Mouse (Mus musculus): ENCODE measurements around the gene Ctbp2. TPM values are rescaled to one million over a fixed set of nuclear protein-coding genes. Genes with fewer than 3 reads are reported as not detected.
A peak's percentile ranks its signal among the peaks of the same experiment; 100 is the strongest.

The Ctbp2 gene
- polyA plus RNA-seq, 1 experiment from 2014 or later, result 117 TPM

DNA sequence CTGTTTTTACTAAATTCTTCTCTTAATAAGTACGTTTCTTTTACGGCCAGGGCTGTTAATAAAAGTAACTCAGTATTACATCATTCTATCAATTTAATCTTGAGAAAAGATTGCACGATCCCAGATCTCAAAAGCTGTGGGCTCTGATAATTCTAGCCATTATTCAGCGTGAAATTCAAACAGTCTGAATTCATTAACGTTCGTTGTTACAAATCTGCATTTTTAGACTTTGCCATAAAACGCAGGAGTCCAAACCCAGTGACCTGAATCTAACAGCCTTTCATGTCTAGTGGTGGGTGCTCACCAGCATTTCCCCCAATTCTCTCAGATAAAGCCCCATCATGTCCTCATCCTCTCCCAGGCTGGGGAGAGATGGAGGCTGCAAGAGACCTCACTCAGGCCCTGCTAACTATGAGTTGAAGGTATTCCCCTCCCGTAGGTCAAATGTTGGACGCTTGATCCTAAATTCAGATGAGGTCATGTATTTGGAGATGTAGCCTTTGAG is 51.0 kb downstream of the Ctbp2 start:
- Histone ChIP-seq H3K4me1 (peaks cover 63% of the 10 kb centered on the region), H3K27ac (no peak overlapping the region), H3K9ac (no peak overlapping the region), H3K9me3 (replicated peaks) (no peaks in the 10 kb centered on the region), H3K4me2 (no peak overlapping the region), H3K36me3 (peaks cover 42% of the 10 kb centered on the region), H3K4me3 (replicated peaks) (no peak overlapping the region), H3K27me3 (no peaks in the 10 kb centered on the region)
- ATAC-seq (replicated peaks; ENCODE audit: low FRiP score), result no peak
- 76% methylated on average over 9 of the region's 9 CpGs for WGBS

DNA sequence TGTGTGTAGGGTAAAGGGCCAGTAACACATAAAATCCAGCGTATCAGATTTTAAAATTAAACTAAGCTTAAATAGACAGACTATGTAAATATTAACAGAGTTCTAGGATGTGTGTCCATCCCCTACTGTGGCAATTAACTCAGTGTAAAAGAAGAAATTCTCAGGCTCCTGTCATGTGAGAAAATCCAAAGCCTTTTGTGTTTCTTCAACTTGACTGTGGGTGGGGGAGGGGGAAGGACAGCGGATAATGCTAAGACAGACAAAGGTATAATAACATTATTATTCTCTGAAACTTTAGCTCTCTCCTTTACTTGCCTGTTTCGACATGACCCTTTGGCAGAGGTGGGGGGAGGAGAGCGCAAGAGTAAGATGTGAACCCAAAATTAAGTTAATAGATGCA is 51.6 kb downstream of the Ctbp2 start:
- Histone ChIP-seq H3K27me3 (no peaks in the 10 kb centered on the region), H3K4me3 (replicated peaks) (no peak overlapping the region), H3K9me3 (replicated peaks) (no peaks in the 10 kb centered on the region), H3K4me1 (peaks cover 69% of the 10 kb centered on the region), H3K27ac (peak overlapping the region; percentile 63), H3K36me3 (peaks cover 40% of the 10 kb centered on the region), H3K9ac (no peak overlapping the region), H3K4me2 (no peak overlapping the region)
- ATAC-seq (replicated peaks; ENCODE audit: low FRiP score), result no peak
- WGBS, result 77% methylated on average over 4 of the region's 4 CpGs

DNA sequence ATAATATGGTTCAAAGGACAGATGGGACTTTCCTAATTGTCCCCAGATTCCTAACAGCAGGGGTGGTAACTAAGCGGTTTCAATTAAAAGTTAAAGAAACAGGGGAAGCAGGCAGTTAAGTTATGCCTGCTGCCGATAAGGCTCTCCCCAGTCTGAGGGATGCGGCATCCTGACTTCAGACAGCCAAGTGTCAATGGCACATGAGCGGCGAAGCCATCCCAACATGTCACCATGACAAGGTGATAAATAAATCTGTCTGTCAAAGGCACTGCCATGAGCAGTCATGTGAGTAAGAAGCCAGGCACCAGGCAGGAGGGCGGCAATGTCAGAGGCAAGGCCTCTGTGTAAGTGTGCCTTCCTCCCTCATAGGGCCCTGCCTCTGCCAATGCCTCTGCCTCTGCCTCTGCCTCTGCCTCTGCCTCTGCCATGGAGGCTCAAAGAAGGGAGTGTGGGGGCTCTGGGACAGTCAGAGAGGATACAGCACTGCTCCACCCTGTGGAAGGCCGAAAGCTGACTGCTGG is 56.8 kb downstream of the Ctbp2 start:
- H3K27ac ChIP-seq, result peak overlapping the region; percentile 46
- H3K4me1 ChIP-seq, result peaks cover 71% of the 10 kb centered on the region
- peaks cover 38% of the 10 kb centered on the region for H3K36me3 ChIP-seq
- no peaks in the 10 kb centered on the region for H3K9me3 ChIP-seq (replicated peaks)
- H3K27me3 ChIP-seq, result no peaks in the 10 kb centered on the region
- H3K9ac ChIP-seq, result no peak overlapping the region
- ATAC-seq (replicated peaks; ENCODE audit: low FRiP score), result no peak
- H3K4me3 ChIP-seq (replicated peaks), result no peak overlapping the region
- 52% methylated on average over 7 of the region's 7 CpGs for WGBS
- H3K4me2 ChIP-seq, result no peak overlapping the region

DNA sequence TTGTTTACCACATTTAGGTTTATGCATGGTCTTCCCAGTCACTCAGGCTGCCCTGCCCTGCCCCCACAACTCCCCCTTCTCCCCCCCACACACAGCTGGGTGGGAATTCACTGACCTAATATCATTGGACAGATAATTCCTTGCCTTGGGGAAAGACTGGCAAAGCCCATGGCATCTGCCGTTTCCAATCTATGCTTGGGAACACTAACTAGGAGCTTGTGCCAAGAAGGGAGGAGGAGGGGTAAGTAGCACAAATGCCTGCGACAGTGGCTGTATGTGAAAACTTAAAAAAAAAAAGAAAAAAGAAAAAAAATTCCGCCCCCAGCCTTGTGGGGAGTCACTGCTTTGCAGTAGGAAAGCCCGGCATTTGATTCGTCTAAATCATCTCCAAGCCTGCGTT is 57.4 kb downstream of the Ctbp2 start:
- no peak overlapping the region for H3K4me2 ChIP-seq
- H3K27ac ChIP-seq, result peak overlapping the region; percentile 46; the same call in 1 of the 2 replicates
- 56% methylated on average over 6 of the region's 6 CpGs for WGBS
- ATAC-seq (replicated peaks; ENCODE audit: low FRiP score), result no peak
- H3K9ac ChIP-seq, result no peak overlapping the region
- no peaks in the 10 kb centered on the region for H3K9me3 ChIP-seq (replicated peaks)
- H3K4me3 ChIP-seq (replicated peaks), result no peak overlapping the region
- H3K27me3 ChIP-seq, result no peaks in the 10 kb centered on the region
- H3K36me3 ChIP-seq, result peaks cover 33% of the 10 kb centered on the region
- H3K4me1 ChIP-seq, result peaks cover 70% of the 10 kb centered on the region

DNA sequence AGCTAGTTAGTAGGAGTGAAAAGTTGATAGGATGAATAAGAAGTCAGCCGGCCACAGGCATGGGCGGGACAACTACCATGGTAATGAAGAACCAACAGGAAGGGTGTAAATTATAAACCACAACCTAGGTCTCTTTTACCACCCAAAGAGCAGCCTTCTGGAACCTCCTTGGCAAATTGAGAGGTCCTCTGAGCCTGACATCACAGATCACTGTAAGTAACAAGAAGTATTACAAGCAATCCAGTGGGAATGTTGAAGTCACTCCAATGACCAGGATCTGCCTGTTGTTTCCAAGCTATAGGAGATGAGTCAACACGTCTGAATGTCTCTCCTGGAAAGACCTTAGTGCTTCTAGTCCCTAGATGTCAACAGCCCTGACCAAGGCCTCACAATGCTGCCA is 62.1 kb downstream of the Ctbp2 start:
- no peak overlapping the region for H3K4me2 ChIP-seq
- no peak overlapping the region for H3K27ac ChIP-seq
- no peak overlapping the region for H3K9ac ChIP-seq
- 62% methylated on average over 3 of the region's 3 CpGs for WGBS
- H3K27me3 ChIP-seq, result no peaks in the 10 kb centered on the region
- no peak overlapping the region for H3K4me3 ChIP-seq (replicated peaks)
- H3K36me3 ChIP-seq, result peaks cover 24% of the 10 kb centered on the region
- H3K4me1 ChIP-seq, result peaks cover 64% of the 10 kb centered on the region
- no peak for ATAC-seq (replicated peaks; ENCODE audit: low FRiP score)
- H3K9me3 ChIP-seq (replicated peaks), result no peaks in the 10 kb centered on the region

DNA sequence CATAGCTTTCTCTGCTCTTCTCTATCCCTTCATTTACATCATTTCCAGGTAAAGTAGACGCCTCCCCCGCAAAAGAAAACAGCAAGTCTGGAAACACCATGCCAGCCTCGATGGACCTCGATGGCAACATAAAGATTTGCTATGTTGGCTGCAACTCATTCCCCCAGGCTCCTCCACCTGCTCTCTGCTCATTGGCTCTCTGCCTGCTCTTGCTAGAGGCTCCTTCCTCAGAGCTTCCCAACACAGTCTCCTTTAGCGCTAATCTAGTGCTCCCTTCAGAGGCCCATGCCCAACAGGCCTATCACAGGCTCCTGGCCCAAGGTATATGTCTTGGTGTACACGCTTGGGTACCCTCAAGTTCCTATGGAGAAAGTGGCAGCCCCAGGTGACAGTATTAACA is 64.0 kb downstream of the Ctbp2 start:
- no peak for ATAC-seq (replicated peaks; ENCODE audit: low FRiP score)
- WGBS, result 81% methylated on average over 6 of the region's 6 CpGs
- Histone ChIP-seq H3K9me3 (replicated peaks) (no peaks in the 10 kb centered on the region), H3K4me1 (peaks cover 60% of the 10 kb centered on the region), H3K4me2 (no peak overlapping the region), H3K27me3 (no peaks in the 10 kb centered on the region), H3K36me3 (peaks cover 30% of the 10 kb centered on the region), H3K4me3 (replicated peaks) (no peak overlapping the region), H3K27ac (no peak overlapping the region), H3K9ac (no peak overlapping the region)

DNA sequence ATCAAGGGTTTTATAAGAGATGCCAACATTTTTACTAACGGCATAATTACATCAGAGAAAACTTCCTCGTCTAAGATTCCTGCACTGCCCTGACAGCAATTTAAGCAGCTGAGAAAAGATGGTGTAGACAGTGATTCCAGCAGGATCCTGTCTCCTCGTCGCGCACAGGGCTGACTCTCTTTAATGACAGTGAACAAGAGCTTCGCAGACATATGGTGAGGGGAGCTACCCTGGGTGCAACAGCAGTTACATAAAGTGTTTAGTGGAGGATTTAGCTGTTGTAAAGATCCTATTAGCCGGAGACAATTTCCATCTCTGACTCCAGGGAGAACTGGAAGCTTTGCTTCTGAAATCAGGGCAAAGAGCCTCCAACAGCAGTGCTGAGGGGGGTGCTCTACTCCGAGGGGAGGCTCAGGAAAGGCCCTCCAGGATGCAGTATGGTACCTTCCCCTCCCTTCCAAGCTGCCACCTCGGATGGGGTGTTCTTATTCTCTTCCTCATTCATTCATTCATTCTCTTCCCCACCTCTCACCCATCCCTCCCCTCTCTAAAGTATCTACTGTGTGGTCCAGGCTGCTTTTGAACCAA is 64.5 kb downstream of the Ctbp2 start:
- no peak for ATAC-seq (replicated peaks; ENCODE audit: low FRiP score)
- no peak overlapping the region for H3K9ac ChIP-seq
- no peak overlapping the region for H3K4me3 ChIP-seq (replicated peaks)
- H3K27ac ChIP-seq, result no peak overlapping the region
- 46% methylated on average over 9 of the region's 9 CpGs for WGBS
- H3K9me3 ChIP-seq (replicated peaks), result no peaks in the 10 kb centered on the region
- H3K36me3 ChIP-seq, result peaks cover 31% of the 10 kb centered on the region
- peaks cover 65% of the 10 kb centered on the region for H3K4me1 ChIP-seq
- no peaks in the 10 kb centered on the region for H3K27me3 ChIP-seq
- H3K4me2 ChIP-seq, result no peak overlapping the region

DNA sequence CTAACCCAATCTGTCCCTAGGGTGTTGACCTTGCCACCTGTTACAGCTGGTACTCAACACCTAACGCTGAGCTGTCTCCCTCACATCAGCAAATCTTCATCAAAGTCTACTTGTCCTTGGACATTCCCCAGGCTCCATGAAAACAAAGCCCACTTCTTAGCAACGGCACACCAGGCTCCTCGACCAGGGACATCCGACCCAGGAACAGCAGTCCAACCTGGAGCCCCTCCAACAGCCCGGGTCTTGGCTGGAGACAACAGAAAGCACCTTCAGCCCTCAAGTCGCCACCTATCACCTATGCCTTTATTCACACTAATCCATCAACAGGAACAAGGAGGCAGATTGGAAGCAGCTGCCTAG is 65.0 kb downstream of the Ctbp2 start:
- Histone ChIP-seq H3K4me2 (no peak overlapping the region), H3K36me3 (peaks cover 28% of the 10 kb centered on the region), H3K27me3 (no peaks in the 10 kb centered on the region), H3K9ac (no peak overlapping the region), H3K27ac (no peak overlapping the region), H3K4me1 (peaks cover 70% of the 10 kb centered on the region), H3K4me3 (replicated peaks) (no peak overlapping the region), H3K9me3 (replicated peaks) (no peaks in the 10 kb centered on the region)
- 49% methylated on average over 6 of the region's 6 CpGs for WGBS
- ATAC-seq (replicated peaks; ENCODE audit: low FRiP score), result no peak

DNA sequence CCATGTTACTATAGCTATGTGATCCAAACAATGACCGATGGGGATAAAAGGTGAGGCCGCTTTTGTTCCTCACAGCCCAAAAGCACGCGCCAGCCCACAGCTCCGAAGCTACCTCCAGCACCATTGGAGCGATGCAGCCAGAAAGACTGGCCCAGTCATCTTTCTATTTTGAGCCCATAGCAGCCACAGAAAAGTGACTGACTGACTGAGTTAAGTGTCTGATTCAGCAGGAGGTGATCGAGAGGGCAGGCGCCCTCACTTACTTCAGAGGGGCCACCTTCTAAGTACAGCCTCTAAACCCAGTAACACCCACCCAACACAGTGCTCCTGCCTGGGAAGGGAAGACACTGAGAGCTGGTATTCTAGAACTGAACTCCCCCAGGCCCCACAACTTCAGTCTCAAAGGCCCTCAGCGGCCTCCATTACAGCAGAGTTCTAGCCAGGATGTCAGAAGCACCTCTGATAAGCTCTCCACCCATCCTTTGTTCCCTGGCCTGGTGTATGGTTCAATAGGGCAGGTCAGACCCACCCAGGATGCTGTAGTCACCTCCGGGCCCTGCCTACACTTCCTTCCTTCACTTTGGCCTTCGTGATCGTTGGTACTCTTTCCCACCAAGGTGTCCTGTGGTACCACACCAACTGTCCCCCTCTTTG is 65.5 kb downstream of the Ctbp2 start:
- no peaks in the 10 kb centered on the region for H3K9me3 ChIP-seq (replicated peaks)
- no peak for ATAC-seq (replicated peaks; ENCODE audit: low FRiP score)
- no peak overlapping the region for H3K9ac ChIP-seq
- H3K4me1 ChIP-seq, result peaks cover 74% of the 10 kb centered on the region
- H3K4me2 ChIP-seq, result no peak overlapping the region
- 78% methylated on average over 12 of the region's 12 CpGs for WGBS
- no peak overlapping the region for H3K27ac ChIP-seq
- no peak overlapping the region for H3K4me3 ChIP-seq (replicated peaks)
- H3K27me3 ChIP-seq, result no peaks in the 10 kb centered on the region
- peaks cover 29% of the 10 kb centered on the region for H3K36me3 ChIP-seq

DNA sequence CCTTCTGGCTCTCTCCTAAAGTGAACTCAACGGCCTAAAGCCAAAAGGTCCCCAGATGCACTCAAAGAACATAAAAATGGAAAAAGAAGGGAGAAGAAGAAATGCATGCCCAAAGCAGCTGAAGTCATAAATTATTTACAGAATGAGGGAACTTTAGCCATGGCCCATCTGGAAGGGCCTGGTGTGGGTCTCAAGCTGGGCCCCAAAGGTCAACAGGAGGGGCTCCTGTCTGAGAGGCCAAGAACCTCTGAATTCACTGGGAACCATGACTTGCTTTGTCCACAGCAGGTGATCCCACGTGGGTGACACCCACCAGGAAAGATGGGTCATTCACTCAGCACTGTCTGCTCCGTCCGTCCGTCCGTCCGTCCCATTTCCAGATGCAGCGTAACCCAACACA is 67.2 kb downstream of the Ctbp2 start:
- Histone ChIP-seq H3K36me3 (peaks cover 43% of the 10 kb centered on the region), H3K4me1 (peaks cover 81% of the 10 kb centered on the region), H3K27ac (peak overlapping the region; percentile 59), H3K27me3 (no peaks in the 10 kb centered on the region), H3K4me2 (no peak overlapping the region), H3K9me3 (replicated peaks) (no peaks in the 10 kb centered on the region), H3K4me3 (replicated peaks) (no peak overlapping the region), H3K9ac (no peak overlapping the region)
- 79% methylated on average over 8 of the region's 8 CpGs for WGBS
- no peak for ATAC-seq (replicated peaks; ENCODE audit: low FRiP score)

DNA sequence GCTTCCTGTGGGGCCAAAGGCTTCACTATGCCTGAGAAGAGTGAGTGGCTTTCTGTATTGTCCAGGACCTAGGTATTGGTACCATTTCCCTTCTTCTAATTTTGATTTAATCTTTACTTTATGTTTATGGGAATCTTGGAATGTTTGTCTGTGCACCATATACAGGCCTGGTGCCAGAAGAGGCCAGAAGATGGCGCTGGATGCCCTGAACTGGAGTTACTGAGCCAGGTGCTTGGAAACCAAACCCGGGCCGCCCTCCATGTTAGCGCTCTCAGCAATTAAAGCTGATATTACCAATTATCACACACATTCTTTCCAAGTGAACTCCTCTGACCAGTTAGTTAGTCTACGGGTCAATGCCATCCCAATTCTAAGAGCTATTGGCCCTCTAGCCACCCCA is 69.7 kb downstream of the Ctbp2 start:
- Histone ChIP-seq H3K4me1 (peaks cover 83% of the 10 kb centered on the region), H3K27me3 (no peaks in the 10 kb centered on the region), H3K9ac (no peak overlapping the region), H3K4me3 (replicated peaks) (no peak overlapping the region), H3K9me3 (replicated peaks) (no peaks in the 10 kb centered on the region), H3K36me3 (peaks cover 56% of the 10 kb centered on the region), H3K4me2 (no peak overlapping the region), H3K27ac (peak overlapping the region; percentile 54)
- no peak for ATAC-seq (replicated peaks; ENCODE audit: low FRiP score)
- 94% methylated on average over 5 of the region's 5 CpGs for WGBS

DNA sequence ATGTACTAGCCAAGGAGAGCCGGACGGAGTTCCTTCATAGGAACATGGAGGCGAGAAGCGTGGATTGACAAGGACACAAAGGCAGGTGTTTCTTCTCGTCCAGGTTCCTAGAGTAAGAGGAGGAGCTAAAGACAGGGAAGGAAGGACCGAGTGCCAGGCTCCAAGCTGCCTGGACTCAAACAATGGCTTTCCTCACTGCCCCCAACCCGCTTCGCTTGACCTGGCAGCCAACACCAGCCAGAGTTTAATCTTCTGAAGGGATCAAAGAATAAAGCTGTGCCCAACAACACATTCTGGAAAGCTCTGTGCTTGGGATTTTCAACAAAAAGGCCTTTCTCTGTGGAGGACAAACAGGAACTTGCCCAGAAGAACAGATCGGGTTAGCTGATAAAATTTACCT is 70.4 kb downstream of the Ctbp2 start:
- H3K4me3 ChIP-seq (replicated peaks), result no peak overlapping the region
- no peaks in the 10 kb centered on the region for H3K9me3 ChIP-seq (replicated peaks)
- H3K27ac ChIP-seq, result peak overlapping the region; percentile 54
- peaks cover 81% of the 10 kb centered on the region for H3K4me1 ChIP-seq
- ATAC-seq (replicated peaks; ENCODE audit: low FRiP score), result no peak; the same call in 1 of the 2 replicates
- peaks cover 56% of the 10 kb centered on the region for H3K36me3 ChIP-seq
- 68% methylated on average over 9 of the region's 9 CpGs for WGBS
- no peaks in the 10 kb centered on the region for H3K27me3 ChIP-seq
- no peak overlapping the region for H3K4me2 ChIP-seq
- no peak overlapping the region for H3K9ac ChIP-seq
